Mouse (Mus musculus) C2C12 (cell line): Measurements from ENCODE around the gene Pidd1.

ENCODE experiments used
- CTCF ChIP-seq: IDR thresholded peaks from one replicate; pipeline ENCODE4 v1.5.1; 2011; ENCODE audit not compliant: control insufficient read depth, insufficient read depth, insufficient read length
- MYOG ChIP-seq: IDR thresholded peaks from one replicate; pipeline ENCODE4 v1.6.1; 2011; ENCODE audit not compliant: control insufficient read depth, insufficient read length; ENCODE audit errors: extremely low read depth

- TF ChIP-seq CTCF (no peak), MYOG (no peak)
Measured at GRCm38 (mm10) chr7:141478270-141478748, 34.5 kb upstream of the Pidd1 start.
